Mouse (Mus musculus): ENCODE results near the gene Taf6.

Taf6 gene

DNA sequence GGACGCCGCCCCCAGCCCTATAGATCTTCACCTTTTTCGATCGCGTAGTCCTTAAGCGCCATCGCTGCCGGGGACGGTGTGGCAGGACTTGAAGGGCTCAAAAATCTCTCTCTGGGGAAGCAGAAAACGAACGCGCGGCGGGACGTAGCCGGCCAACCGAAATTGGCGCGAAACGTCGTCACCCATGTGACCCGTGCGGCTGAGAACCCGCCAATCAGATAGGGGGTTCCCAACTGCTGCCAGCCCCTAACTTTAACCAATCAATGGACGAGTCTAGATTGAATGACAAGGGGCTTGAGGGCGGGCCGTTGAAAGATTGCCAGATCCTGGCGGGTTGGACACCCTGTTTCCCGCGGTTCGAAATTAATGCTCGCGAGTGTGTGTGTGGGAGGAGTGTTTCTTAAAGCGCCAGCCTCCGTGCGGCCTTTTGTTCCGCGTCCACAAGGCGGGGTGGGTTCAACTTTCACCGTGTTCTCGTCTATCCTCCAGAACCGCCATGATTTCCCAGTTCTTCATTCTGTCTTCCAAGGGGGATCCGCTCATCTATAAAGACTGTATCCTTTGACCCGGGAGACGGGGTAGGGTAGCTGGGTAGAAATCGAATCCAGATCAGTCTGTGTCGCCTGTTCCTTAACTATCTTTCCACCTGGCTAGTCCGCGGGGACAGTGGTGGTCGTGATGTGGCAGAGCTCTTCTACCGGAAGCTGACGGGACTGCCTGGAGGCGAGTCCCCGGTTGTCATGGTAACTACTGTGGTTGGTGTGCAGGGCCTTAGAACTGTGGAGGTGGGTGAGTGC, 15.4 kb downstream of the Taf6 start, which contains the start of the genes Ap4m1 and Mcm7:
Gene Ap4m1, plus strand, starts transcription at position 308 of the 797 bp plus-strand sequence.
Gene Mcm7, minus strand, starts transcription at position 728 of the 797 bp plus-strand sequence.
- DNase-seq (ENCODE audit: low spot score in 2 of 2): peak; percentile 98

DNA sequence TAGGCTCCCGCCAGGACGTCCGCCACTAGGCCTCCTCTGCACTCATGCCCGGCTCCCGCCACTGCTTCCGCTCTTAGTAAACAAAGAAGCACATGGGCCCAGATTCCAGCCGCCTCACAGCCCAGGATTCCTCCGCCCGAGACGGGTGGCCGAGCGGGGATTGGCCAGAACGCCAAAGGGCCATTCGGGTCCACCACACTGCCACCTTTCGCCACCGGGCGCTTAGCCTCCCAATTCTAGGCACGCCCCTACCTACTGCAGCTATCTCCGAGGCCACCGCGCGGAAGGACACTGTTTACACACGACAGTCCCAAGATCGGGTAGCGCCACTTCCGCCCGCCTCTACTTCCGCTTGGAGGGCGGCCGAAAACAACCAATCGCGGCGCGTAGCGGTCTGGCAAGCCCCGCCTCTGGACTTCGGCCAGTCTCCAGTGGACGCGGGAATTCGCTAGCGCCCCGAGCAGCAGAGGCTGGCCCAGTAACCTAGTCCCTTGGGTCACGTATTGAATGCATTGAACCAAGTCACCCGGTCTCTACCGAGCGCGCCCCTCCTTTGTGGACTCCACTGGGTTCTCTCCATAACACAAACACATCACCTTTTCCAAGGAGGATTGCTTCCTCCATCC, 16.2 kb downstream of the Taf6 start:
- DNase-seq (ENCODE audit: low spot score in 2 of 2): peak; percentile 96 to 97

- no peak for DNase-seq (ENCODE audit: low spot score in 2 of 2)
Observed at GRCm38 (mm10) chr5:138165594-138165993, 21.7 kb downstream of the Taf6 start.

GRCm38 (mm10) chr5:138163610-138164009, 23.6 kb downstream of the Taf6 start:
- no peak for DNase-seq (ENCODE audit: low spot score in 2 of 2)

DNA sequence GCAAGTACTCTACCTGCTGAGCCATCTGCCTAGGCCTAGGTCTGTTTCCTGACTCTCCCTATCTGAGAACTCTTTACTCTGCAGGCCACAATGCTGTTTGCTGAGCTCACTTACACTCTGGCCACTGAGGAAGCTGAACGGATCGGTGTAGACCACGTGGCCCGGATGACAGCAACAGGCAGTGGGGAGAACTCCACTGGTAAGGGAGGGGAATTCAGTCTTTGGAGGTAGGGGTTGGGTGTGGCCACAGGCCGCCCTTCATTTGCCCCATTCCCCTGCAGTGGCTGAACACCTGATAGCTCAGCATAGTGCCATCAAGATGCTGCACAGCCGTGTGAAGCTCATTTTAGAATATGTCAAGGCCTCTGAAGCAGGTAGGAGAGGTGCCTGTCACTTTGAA, 24.2 kb downstream of the Taf6 start:
- no peak for DNase-seq (ENCODE audit: low spot score in 2 of 2)

GRCm38 (mm10) chr5:138160842-138161665, 26.2 kb downstream of the Taf6 start, which contains the start of gene Cops6:
TSS of gene Cops6 (plus strand) at chr5:138161071.
- DNase-seq (ENCODE audit: low spot score in 2 of 2): peak; percentile 95 to 98

DNA sequence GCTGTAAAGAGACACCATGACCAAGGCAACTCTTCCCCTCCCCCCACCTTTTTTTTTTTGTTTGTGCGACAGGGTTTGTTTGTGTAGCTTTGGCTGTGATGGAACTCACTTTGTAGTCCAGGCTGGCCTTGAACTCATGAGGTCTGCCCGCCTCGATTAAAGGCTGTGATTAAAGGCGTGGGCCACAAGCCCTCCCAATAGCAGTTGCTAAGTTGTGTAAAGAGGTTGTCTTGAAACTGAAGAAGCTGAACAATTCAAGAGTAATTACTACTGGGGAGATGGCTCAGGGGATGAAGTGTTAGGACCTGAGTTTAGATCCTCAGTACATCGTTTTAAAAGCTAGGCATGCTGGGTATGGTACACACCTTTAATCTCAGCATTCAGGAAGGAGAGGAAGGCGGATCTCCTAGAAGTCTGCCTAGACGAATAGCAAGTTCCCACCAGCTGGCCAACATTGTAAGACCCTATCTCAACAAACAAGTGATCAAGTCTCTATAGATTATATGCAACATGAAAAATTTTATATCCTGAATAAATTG, 27.0 kb downstream of the Taf6 start:
- DNase-seq (ENCODE audit: low spot score in 2 of 2): no peak

DNA sequence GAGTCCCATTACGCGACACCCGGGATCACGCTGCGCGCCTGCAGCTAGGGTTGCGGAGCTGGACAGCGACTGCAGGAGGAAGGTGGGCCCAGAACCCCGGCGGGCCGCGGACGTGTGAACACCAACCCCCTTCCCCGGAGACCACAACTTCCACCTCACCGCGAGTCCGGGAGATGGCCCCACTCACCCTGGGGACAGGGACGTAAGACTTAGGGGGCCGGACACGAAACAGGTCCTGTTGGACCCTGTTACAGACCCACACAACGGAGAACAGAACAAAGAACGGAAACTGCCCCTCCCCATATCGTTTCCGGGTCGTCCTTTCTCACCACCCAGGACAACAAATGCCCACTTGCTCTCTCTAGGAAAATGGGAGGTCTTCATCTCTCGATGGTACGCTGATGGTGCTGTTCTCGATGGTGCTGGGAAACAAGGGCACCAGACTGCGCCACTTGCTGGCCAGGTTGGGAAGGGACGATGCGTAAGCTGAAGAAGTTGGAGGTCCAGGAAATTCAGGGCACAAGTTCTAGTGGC, 31.7 kb downstream of the Taf6 start, which contains the start of gene Zfp113:
Gene Zfp113, minus strand, starts transcription at position 302 of the 534 bp plus-strand sequence.
- DNase-seq (ENCODE audit: low spot score in 2 of 2): peak; percentile 92 to 95

DNA sequence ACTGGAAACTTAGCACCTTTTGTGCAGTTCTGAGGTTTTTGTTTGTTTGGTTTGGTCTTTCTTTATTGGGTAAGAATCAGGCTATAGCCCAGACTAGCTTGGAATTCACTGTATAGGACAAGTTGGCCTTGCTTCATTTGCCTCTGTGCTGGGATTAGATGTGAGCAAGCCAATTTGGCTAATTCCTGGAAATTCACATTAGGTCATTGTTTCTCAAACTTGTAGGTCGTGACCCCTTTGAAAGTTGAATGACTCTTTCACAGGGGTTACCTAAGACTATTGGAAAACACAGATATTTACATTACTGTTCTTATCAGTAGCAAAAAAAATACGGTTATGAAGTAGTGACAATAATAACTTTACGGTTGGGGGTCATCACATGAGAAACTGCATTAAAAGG, 32.9 kb downstream of the Taf6 start:
- no peak for DNase-seq (ENCODE audit: low spot score in 2 of 2)

DNA sequence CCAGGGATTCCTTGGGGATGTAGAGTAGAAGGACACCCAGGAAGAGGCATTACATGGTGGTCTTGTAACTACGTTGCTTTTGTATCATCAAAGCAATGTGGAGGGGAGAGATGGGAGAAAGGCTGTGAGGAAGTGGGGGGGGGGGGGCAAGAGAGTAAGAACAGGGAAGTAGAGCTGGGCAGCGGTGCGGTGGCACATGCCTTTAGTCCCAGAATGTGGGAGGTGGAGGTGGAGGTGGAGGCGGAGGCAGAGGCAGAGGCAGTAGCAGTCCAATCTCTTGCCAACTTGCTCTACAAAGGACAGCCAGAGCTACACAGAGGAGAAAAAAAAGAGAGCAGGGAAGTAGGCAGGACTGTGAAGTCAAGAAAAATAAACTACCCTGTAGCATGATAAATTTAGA, 48.7 kb downstream of the Taf6 start:
- no peak for DNase-seq (ENCODE audit: low spot score in 2 of 2)

DNA sequence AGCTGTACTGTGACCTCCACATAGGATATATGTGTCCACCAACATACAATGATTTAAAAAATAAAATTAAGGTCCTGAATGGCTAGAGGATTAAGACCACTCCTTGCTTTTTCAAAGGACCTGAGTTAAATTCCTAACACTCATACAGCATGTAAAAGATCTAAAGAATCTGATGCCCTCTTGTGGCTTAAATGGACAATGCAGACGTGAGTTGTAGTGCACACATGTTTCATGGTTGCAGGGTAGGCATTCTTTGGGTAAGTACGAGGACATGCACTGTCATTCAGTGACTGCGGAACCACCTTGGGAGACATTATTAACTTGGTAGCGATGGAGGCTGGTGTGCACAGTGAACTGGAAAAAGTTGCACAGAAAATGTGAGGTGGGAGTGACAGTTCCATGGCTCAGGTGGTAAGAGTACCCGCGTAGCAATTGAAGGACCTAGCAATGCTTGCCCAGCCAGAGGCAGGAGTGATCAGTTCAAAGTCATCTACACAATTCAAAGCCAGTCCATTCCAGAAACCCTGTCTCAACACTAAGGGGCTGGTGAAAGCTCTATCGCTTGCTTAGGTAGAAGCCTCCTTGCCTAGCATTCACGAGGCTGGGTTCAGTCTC, 49.2 kb downstream of the Taf6 start:
- peak; percentile 28 to 32 for DNase-seq (ENCODE audit: low spot score in 2 of 2)

- no peak for DNase-seq (ENCODE audit: low spot score in 2 of 2)
Observed at GRCm38 (mm10) chr5:138137257-138137656, 50.0 kb downstream of the Taf6 start.

DNA sequence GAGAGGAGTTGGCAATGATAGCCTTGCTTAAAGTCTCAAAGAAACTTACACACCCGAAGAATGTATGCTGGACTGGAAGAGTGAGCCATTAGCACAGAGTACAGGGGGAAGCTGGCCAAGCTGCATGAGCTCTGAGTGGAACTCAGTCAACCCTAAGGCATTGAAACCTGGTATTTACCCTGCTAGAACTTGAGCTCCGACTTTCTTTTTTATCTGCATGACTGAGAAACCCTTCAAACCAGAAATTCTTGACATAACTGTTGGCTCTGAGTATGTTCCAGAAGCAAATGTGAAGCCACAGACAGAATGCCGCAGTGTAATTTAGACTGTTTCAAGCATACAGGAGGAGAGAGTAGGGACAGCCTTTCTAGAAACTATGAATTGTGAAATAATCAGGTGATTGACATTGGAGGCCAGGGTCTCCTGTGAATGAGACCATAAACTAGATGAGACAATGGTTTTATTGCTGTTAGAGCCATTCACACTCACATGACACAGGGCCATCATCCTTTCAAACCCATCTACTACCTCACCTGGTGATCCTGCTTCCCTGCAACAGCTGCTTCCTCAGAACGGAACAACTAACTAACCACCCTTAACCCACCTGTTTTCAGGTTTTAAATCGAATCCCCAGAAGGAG, 54.7 kb downstream of the Taf6 start:
- no peak for DNase-seq (ENCODE audit: low spot score in 2 of 2)
